Mouse (Mus musculus) embryonic fibroblast, embryonic 13.5 days (primary cell): Measurements from ENCODE around the gene Sp6. TPM values are rescaled to one million over a fixed set of nuclear protein-coding genes. Genes with fewer than 3 reads are reported as not detected.
A peak's percentile ranks its signal among the peaks of the same experiment; 100 is the strongest.

Source experiments
- H3K27ac ChIP-seq: 2 replicates; pipeline ENCODE4 v1.5.1; 2012; ENCODE audit warnings: low read length, control low read depth, inconsistent platforms; ENCODE audit not compliant: insufficient read depth
- H3K4me1 ChIP-seq: 2 replicates; pipeline ENCODE4 v1.6.1; 2011; ENCODE audit warnings: low read length; ENCODE audit not compliant: control insufficient read depth, insufficient read depth
- H3K4me3 ChIP-seq: 2 replicates; pipeline ENCODE4 v1.5.1; 2011; ENCODE audit warnings: mild to moderate bottlenecking, control low read depth, low read length; ENCODE audit not compliant: insufficient read depth
- CTCF ChIP-seq: IDR thresholded peaks from 2 replicates; pipeline ENCODE4 v1.5.1; 2011; ENCODE audit warnings: mild to moderate bottlenecking, control low read depth, low read length, moderate library complexity, borderline replicate concordance; ENCODE audit not compliant: insufficient read depth
- POLR2A ChIP-seq: IDR thresholded peaks from 2 replicates; pipeline ENCODE4 v1.6.1; 2011; ENCODE audit warnings: low read depth, mild to moderate bottlenecking, control low read depth, low read length, moderate library complexity
- polyA plus RNA-seq: library from polyadenylated mRNA; stranded (reverse); fragments of >200 nt; gene quantifications from 2 replicates; pipeline ENCODE4 v1.2.4, GENCODE M21; 2011; ENCODE audit warnings: low read depth; ENCODE audit not compliant: missing spikeins, insufficient read length

Sp6 gene
- polyA plus RNA-seq, 1 experiment = 0.33 TPM

DNA sequence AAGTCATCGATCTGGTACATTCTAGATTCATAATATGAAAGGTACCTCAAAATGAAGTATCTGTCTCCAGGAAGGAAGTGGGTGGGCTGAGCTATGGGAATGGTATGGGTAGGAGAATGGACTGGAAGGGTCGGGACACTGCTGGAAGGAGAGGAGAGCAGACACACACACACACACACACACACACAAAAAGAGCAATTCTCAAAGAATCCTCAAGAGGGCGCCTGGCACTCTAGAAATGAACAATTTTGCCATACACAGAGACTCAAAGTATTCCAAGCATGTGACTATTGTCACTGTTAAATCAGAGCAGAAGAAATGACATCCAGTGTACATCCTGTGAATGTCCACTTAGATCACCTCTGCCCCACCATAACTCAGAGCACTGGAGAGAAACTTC, 59.3 kb downstream of the Sp6 start:
- no peak for TF ChIP-seq POLR2A
- peak; percentile 30; the same call in 1 of the 2 replicates for TF ChIP-seq CTCF
- no peak overlapping the region for H3K27ac ChIP-seq
- H3K4me3 ChIP-seq = no peak overlapping the region
- no peaks in the 10 kb centered on the region for H3K4me1 ChIP-seq

DNA sequence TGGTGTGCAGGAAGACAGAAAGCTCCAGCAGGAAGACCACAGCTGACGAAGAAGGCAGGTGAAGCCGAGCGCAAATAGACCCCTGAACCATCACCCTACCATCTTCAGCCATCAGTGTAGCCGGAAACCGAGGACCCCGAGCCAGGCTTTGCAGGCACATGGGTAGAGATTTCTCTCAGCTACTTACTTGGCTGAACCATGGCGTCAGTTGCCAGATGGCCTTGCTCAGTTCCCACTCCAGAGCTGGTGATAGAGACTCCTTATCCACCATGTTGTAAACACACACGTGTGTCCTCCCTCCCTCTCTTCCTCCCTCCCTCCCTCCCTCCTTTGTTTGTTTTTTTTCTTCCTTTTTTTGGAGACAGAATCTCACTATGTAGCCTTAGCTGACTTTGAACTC, 61.0 kb downstream of the Sp6 start:
- Histone ChIP-seq H3K4me1 (no peaks in the 10 kb centered on the region), H3K27ac (no peak overlapping the region), H3K4me3 (no peak overlapping the region)
- no peak for TF ChIP-seq CTCF
- no peak for TF ChIP-seq POLR2A

Other genes starting within 250 kb of the Sp6 start
- 31.1 and 32.5 TPM in 2 replicates for gene Snx11, start 235.8 kb upstream of the Sp6 start, polyA plus RNA-seq
- gene Cbx1, start 224.3 kb upstream of the Sp6 start, polyA plus RNA-seq = 61.1 and 90.9 TPM in 2 replicates
- gene Nfe2l1, start 183.4 kb upstream of the Sp6 start, polyA plus RNA-seq = 370 and 371 TPM in 2 replicates
- gene Copz2, start 163.5 kb upstream of the Sp6 start, polyA plus RNA-seq = 172 and 187 TPM in 2 replicates
- 47.6 and 55.7 TPM in 2 replicates for gene Cdk5rap3, start 96.9 kb upstream of the Sp6 start, polyA plus RNA-seq
- not detected in 2 replicates for gene Prr15l, start 85.3 kb upstream of the Sp6 start, polyA plus RNA-seq
- 6.8 and 8.3 TPM in 2 replicates for gene Pnpo, start 69.4 kb upstream of the Sp6 start, polyA plus RNA-seq
- 11.9 and 12.3 TPM in 2 replicates for gene Sp2, start 30.4 kb upstream of the Sp6 start, polyA plus RNA-seq
- gene Scrn2, start 16.5 kb downstream of the Sp6 start, polyA plus RNA-seq = 6.9 and 9.7 TPM in 2 replicates
- 0.65 and 0.87 TPM in 2 replicates for gene Lrrc46, start 28.0 kb downstream of the Sp6 start, polyA plus RNA-seq
- gene Mrpl10, start 28.2 kb downstream of the Sp6 start, polyA plus RNA-seq = 62.8 and 64.8 TPM in 2 replicates
- gene Osbpl7, start 37.2 kb downstream of the Sp6 start, polyA plus RNA-seq = 7.3 and 9.7 TPM in 2 replicates
- not detected in 2 replicates for gene Tbx21, start 101.9 kb downstream of the Sp6 start, polyA plus RNA-seq
- gene Tbkbp1, start 138.1 kb downstream of the Sp6 start, polyA plus RNA-seq = 12.1 and 13.6 TPM in 2 replicates
- 272 and 280 TPM in 2 replicates for gene Kpnb1, start 174.5 kb downstream of the Sp6 start, polyA plus RNA-seq